Mouse (Mus musculus) forebrain, embryonic 10.5 days (tissue): ENCODE measurements around the gene Oxt. TPM values are rescaled to one million over a fixed set of nuclear protein-coding genes. Genes with fewer than 3 reads are reported as not detected.

ENCODE experiments used
- DNase-seq: peaks from one replicate; pipeline ENCODE4 v3.0.0-alpha.2; 2017; ENCODE audit warnings: low spot score; ENCODE audit errors: extremely low spot score
- H3K27ac ChIP-seq: fragments of 300-500 bp; sonication (generic); 2 replicates; pipeline ENCODE4 v1.5.1; 2016; ENCODE audit warnings: mild to moderate bottlenecking
- H3K27me3 ChIP-seq: fragments of 300-500 bp; sonication (generic); 2 replicates; pipeline ENCODE4 v1.6.1; 2016; ENCODE audit warnings: mild to moderate bottlenecking; ENCODE audit not compliant: poor library complexity, severe bottlenecking
- H3K36me3 ChIP-seq: fragments of 300-500 bp; sonication (generic); replicated peaks from 2 replicates; pipeline ENCODE4 v1.6.1; 2016; ENCODE audit warnings: mild to moderate bottlenecking, moderate library complexity
- H3K4me1 ChIP-seq: fragments of 300-500 bp; sonication (generic); 2 replicates; pipeline ENCODE4 v1.6.1; 2016
- H3K4me3 ChIP-seq: fragments of 300-500 bp; sonication (generic); 2 replicates; pipeline ENCODE4 v1.5.1; 2016; ENCODE audit warnings: mild to moderate bottlenecking, moderate library complexity
- H3K9me3 ChIP-seq: fragments of 300-500 bp; sonication (generic); 2 replicates; pipeline ENCODE4 v1.6.1; 2016; ENCODE audit warnings: mild to moderate bottlenecking, moderate library complexity
- WGBS: fragments of 180-500 bp; shearing (Covaris S2); methylation state at CpG from one replicate; pipeline ENCODE4 v1.1.7; 2016; 5-methylcytosine and 5-hydroxymethylcytosine counted together
- polyA plus RNA-seq: library from polyadenylated mRNA; unstranded; fragments of >200 nt; fragmentation: Nextera tagmentation; extraction: Ambion mirVana; gene quantifications from 2 replicates; pipeline ENCODE4 v1.2.1, GENCODE M21; 2016

The Oxt gene
- polyA plus RNA-seq, 1 experiment from 2014 or later = not detected

GRCm38 (mm10) chr2:130583902-130584560 is 8.1 kb downstream of the Oxt start:
- no peak for DNase-seq
- WGBS = 83% methylated on average over 10 of the region's 10 CpGs
- Histone ChIP-seq H3K36me3 (0 out of 2 replicates have a peak, but pooled peaks cover under 1% of the 10 kb centered on the region), H3K27ac (no peak overlapping the region), H3K27me3 (peaks cover 60% of the 10 kb centered on the region), H3K4me1 (peaks cover 23% of the 10 kb centered on the region), H3K9me3 (no peaks in the 10 kb centered on the region), H3K4me3 (no peak overlapping the region)

- no peaks in the 10 kb centered on the region for H3K9me3 ChIP-seq
- H3K4me1 ChIP-seq = peaks cover 14% of the 10 kb centered on the region
- no peak overlapping the region for H3K4me3 ChIP-seq
- DNase-seq = no peak
- peaks cover 13% of the 10 kb centered on the region for H3K36me3 ChIP-seq
- peaks cover 40% of the 10 kb centered on the region for H3K27me3 ChIP-seq
- no peak overlapping the region for H3K27ac ChIP-seq
- WGBS = 86% methylated on average over 6 of the region's 6 CpGs
These were observed 10.0 kb downstream of the Oxt start for GRCm38 (mm10) chr2:130586016-130586415.

- no peaks in the 10 kb centered on the region for H3K9me3 ChIP-seq
- H3K4me1 ChIP-seq = peaks cover 9% of the 10 kb centered on the region
- no peak for DNase-seq
- no peak overlapping the region for H3K4me3 ChIP-seq
- peaks cover 34% of the 10 kb centered on the region for H3K36me3 ChIP-seq
- 85% methylated on average over 2 of the region's 2 CpGs for WGBS
- H3K27ac ChIP-seq = no peak overlapping the region
- peaks cover 17% of the 10 kb centered on the region for H3K27me3 ChIP-seq
These were observed 12.4 kb downstream of the Oxt start for GRCm38 (mm10) chr2:130588373-130588772.

GRCm38 (mm10) chr2:130589157-130589556 is 13.2 kb downstream of the Oxt start:
- 67% methylated on average over 4 of the region's 4 CpGs for WGBS
- Histone ChIP-seq H3K27me3 (peaks cover 9% of the 10 kb centered on the region), H3K9me3 (no peaks in the 10 kb centered on the region), H3K36me3 (peaks cover 40% of the 10 kb centered on the region), H3K4me1 (peaks cover 9% of the 10 kb centered on the region), H3K4me3 (no peak overlapping the region), H3K27ac (peak overlapping the region; percentile 40; the same call in 1 of the 2 replicates)
- DNase-seq = no peak

- 93% methylated on average over 2 of the region's 2 CpGs for WGBS
- Histone ChIP-seq H3K27me3 (0 out of 2 replicates have a peak, but pooled peaks cover 5% of the 10 kb centered on the region), H3K27ac (no peak overlapping the region), H3K9me3 (no peaks in the 10 kb centered on the region), H3K4me1 (peaks cover 9% of the 10 kb centered on the region), H3K4me3 (no peak overlapping the region), H3K36me3 (peaks cover 43% of the 10 kb centered on the region)
- no peak for DNase-seq
These were observed 13.8 kb downstream of the Oxt start for GRCm38 (mm10) chr2:130589761-130590160.

GRCm38 (mm10) chr2:130591016-130591415 is 15.0 kb downstream of the Oxt start:
- H3K4me3 ChIP-seq = no peak overlapping the region
- no peak for DNase-seq
- WGBS = 89% methylated on average over 2 of the region's 2 CpGs
- H3K27ac ChIP-seq = no peak overlapping the region
- H3K27me3 ChIP-seq = no peaks in the 10 kb centered on the region
- H3K9me3 ChIP-seq = no peaks in the 10 kb centered on the region
- peaks cover 9% of the 10 kb centered on the region for H3K4me1 ChIP-seq
- H3K36me3 ChIP-seq = peaks cover 55% of the 10 kb centered on the region

GRCm38 (mm10) chr2:130595596-130595995 is 19.6 kb downstream of the Oxt start:
- Histone ChIP-seq H3K27me3 (no peaks in the 10 kb centered on the region), H3K9me3 (no peaks in the 10 kb centered on the region), H3K27ac (no peak overlapping the region), H3K36me3 (peaks cover 90% of the 10 kb centered on the region), H3K4me1 (no peaks in the 10 kb centered on the region), H3K4me3 (no peak overlapping the region)
- 83% methylated on average over 1 of the region's 1 CpGs for WGBS
- DNase-seq = no peak

GRCm38 (mm10) chr2:130597601-130598010 is 21.6 kb downstream of the Oxt start:
- Histone ChIP-seq H3K27ac (no peak overlapping the region), H3K9me3 (no peaks in the 10 kb centered on the region), H3K4me3 (no peak overlapping the region), H3K4me1 (no peaks in the 10 kb centered on the region), H3K27me3 (no peaks in the 10 kb centered on the region), H3K36me3 (peaks cover 89% of the 10 kb centered on the region)
- WGBS = 37% methylated on average over 1 of the region's 1 CpGs
- DNase-seq = no peak

GRCm38 (mm10) chr2:130598399-130598798 is 22.4 kb downstream of the Oxt start:
- H3K36me3 ChIP-seq = peaks cover 89% of the 10 kb centered on the region
- WGBS = 80% methylated on average over 3 of the region's 3 CpGs

GRCm38 (mm10) chr2:130602195-130602594 is 26.2 kb downstream of the Oxt start:
- DNase-seq = no peak
- H3K27me3 ChIP-seq = no peaks in the 10 kb centered on the region
- no peaks in the 10 kb centered on the region for H3K4me1 ChIP-seq
- H3K9me3 ChIP-seq = no peaks in the 10 kb centered on the region
- no peak overlapping the region for H3K4me3 ChIP-seq
- peaks cover 71% of the 10 kb centered on the region for H3K36me3 ChIP-seq
- no peak overlapping the region for H3K27ac ChIP-seq
- WGBS = 93% methylated on average over 4 of the region's 4 CpGs

More at GRCm38 (mm10) chr2:130598399-130598798, 22.4 kb downstream of the Oxt start:
- DNase-seq = no peak
- Histone ChIP-seq H3K4me3 (no peak overlapping the region), H3K9me3 (no peaks in the 10 kb centered on the region), H3K27ac (no peak overlapping the region), H3K4me1 (no peaks in the 10 kb centered on the region), H3K27me3 (no peaks in the 10 kb centered on the region)

GRCm38 (mm10) chr2:130613091-130613490 is 37.1 kb downstream of the Oxt start:
- Histone ChIP-seq H3K36me3 (peaks cover 58% of the 10 kb centered on the region), H3K27me3 (no peaks in the 10 kb centered on the region), H3K4me1 (no peaks in the 10 kb centered on the region), H3K4me3 (no peak overlapping the region), H3K27ac (no peak overlapping the region), H3K9me3 (no peaks in the 10 kb centered on the region)
- WGBS = 69% methylated on average over 3 of the region's 3 CpGs
- DNase-seq = no peak

- Histone ChIP-seq H3K27me3 (no peaks in the 10 kb centered on the region), H3K4me1 (no peaks in the 10 kb centered on the region), H3K36me3 (peaks cover 91% of the 10 kb centered on the region), H3K4me3 (no peak overlapping the region), H3K9me3 (no peaks in the 10 kb centered on the region), H3K27ac (no peak overlapping the region)
- DNase-seq = no peak
- WGBS = 93% methylated on average over 7 of the region's 7 CpGs
These were observed 43.0 kb downstream of the Oxt start for GRCm38 (mm10) chr2:130618972-130619371.
